Mouse (Mus musculus): ENCODE measurements around the gene Tomm70a.
"Not testable (repeated sequence)": the region's sequence is repeated elsewhere in the genome, so short reads cannot be mapped to it uniquely, and the experiment has no call there.

Gene Tomm70a

DNA sequence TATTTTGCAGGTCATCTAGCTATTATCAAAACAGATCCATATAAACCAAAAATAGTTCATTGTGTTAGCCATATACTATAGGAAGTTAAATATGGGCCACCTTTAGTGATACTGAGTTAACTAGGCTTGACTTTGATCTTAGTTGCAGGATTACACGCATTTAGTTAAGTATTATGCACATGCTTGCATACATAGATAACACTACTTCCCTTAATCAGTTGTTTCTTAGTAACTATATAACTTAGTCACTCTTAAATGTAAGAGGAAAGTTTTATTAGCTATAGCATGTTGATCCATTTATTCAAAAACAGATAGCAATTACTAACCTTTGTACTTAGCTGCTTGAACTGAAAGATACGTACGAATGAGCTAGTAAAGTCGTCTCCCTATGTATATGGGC lies 29.9 kb downstream of the Tomm70a start:
- DNase-seq (ENCODE audit: low read depth): no peak

DNA sequence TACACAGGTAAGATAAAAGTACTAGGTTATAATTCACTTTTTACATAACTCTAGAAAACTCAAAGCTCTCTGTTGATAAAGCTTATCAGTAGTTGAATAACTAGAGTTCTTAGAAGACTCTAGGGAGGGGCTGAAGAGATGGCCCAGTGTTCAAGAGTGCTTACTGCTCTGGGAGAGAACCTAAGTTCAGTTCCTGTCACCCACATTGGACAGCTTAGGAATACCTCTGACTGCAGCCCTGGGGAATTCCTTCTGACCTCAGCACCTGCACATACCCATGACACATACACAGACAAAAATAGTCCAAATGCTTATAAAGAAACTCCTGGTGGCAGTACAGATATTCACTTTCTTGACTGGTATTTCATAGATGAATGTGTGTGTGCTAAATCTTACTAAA lies 34.4 kb downstream of the Tomm70a start:
- DNase-seq (ENCODE audit: low read depth): no peak

DNA sequence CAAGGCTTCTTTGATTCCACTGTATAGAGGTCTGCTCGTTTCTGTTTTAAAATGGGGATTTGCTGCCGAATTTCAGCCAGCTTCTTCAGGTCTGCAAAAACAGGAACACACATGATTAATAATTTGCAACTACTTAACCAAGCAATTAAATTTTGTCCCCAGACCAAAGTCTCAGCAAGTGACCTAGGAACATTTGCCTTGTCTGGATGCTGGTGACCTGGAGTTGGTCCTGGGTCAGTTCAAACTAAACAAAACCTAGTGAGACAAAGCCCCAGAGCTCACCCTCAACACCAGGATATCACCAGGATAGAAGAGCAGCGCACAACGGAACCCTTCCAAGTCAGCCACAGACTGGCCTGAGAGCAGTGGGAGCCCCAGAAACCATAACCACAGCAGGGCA lies 35.6 kb downstream of the Tomm70a start:
- DNase-seq (ENCODE audit: low read depth): no peak

DNA sequence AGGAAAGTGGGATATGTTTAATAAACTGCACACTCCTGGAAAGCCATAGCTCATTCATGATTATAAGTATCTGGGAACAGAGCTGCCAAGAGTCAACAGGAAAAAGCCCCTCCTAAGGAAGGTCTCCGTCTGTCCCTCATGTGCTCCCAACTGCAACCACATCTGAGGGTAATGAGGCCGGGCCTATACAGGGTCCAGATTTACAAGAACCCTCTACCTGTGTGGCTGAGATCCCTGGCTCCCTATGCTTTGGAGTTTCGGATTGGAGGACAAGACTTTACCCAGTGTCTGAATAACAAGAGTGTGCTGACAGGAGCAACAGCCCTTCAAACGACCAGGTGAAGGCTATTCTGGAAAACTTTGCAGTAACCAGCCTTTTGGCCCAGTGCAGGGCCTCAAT lies 36.2 kb downstream of the Tomm70a start:
- DNase-seq (ENCODE audit: low read depth): no peak

DNA sequence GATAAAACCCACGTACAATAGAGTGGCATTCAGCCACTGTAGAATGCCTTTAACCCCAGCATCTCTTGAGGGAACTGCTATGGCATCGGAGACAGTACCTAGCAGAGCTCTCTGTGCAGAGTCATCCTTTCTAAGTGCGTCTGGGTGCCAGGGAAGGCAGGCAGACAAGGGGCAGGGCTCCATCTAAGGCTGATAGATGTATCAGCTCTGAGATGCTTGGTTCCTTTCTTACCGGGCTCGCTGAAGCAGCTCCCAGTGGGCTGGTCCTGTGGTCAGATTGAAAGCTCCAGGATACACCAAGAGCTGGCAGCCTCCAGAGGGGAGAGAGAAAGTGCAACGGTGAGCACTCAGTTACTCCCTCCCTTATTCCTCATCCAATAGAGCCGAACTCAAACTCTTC lies 38.3 kb downstream of the Tomm70a start:
- no peak for DNase-seq (ENCODE audit: low read depth)

DNA sequence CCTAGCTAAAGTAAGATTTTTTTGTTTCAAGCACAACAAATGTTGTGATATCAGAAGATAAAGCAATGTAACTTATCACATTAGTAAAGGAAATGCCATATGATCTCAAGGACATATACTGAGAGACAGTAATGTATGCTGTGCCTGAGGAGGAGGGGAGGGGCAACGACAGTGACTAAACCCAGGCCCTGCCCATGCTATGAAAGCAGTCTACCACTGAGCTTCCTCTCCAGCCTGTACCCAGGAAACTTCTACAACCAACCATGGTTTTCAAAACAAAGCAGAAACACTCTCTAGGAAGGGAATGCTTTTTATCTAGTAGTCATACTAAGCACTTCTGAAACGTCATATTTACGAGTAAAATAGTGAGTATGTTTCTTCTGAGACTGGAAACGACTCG lies 41.3 kb downstream of the Tomm70a start:
- no peak for DNase-seq (ENCODE audit: low read depth)

DNA sequence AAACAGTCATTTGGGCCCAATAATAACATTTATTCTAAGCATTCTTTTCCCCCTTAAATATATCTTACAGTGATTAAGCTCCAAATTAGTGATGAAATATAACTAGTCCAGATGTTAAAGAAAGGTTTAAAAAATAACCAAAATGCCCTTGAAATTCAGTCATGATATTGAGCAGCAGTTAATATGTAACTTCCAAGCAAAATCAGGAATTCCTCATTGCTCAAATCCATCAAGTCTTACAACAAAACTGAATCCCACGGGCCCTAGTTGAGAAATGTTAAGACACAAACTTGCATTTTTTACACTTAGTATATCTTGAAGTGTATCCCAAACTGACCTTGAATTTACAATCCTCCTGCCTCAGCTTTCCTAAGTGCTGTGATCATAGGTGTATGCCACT lies 42.2 kb downstream of the Tomm70a start:
- no peak for DNase-seq (ENCODE audit: low read depth)

DNA sequence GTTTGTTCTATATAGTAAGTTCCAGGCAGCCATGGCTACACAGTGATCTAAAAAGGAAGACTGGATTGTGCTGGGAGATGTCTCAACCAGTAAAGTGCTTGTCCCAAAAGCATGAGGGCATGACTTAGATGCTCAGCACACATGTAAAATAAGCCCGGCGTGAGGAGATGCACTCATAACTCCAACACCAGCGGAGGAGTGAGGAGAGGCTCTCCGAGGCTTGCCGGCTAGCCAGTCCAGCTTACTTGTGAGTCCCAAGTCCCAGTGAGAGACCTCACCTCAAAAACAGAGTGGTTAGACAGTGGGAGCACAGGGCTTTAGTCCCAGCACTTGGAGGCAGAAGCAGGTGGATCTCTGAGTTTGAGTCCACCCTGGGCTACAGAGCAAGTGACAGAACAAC lies 43.7 kb downstream of the Tomm70a start:
- DNase-seq (ENCODE audit: low read depth): no peak

DNA sequence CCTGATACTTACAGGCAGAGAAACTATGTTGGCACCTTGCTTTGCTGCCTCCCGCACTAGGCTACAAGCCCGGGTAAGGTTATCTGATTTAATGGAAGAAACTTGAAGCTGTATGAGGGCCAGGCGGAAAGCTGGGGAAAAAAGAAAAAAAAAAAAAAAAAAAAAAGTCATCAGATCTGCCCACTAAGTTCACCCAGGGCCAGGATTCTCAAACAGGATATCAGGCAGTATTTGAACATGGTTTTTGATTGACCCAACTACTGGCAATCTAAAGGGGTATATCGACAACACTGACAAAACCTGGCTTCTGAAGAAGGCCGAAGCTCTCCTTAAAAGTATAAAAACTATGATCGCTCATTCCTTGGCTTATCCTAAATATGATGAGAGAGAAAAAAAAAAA lies 44.6 kb downstream of the Tomm70a start:
- DNase-seq (ENCODE audit: low read depth): no peak

DNA sequence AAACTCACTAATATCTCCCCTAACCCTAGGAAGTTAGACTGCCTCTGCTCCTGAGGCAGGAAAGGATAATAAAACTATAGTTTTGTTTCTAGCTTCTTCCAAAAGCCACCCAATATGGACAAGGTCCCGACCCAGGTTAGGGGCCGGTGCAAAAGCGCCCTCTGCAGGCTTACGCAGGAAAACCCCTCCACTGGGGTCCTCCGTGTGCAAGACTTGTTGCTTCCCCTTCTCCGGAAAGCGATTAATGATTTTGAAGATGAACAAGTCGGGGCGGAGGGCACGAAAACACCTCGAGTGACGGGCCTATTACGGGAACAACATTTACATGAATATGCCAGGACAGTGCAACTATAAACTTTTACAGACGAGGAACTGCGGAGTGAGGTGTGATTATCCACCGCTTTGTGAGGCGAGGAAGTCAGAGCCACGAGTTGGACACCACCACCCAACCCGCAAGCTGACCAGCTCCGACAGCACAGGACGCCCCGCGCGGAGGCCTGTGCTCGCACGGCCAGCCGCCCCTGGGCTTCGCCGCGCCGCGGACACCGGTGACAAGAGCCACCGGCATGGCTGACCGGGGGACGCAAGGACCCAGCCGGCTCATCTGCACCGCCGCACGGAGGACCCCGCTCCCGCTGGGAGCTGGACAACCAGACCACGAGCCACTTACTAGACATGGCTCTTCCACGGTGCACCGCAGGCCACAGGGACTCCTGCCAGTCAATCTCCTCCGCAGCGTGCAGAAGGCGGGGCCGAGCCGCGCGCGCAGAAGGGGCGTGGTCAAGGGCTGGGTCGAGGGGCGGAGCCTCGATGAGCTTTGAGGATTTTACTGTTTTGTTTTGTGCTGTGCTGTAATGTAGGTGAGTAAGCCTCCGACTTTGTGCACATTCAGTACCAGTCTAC lies 45.4 kb downstream of the Tomm70a start, which contains the start of gene Nit2:
Gene Nit2 (minus strand): TSS at position 731 of the 903 bp plus-strand sequence.
- DNase-seq (ENCODE audit: low read depth): peak; percentile 94

DNA sequence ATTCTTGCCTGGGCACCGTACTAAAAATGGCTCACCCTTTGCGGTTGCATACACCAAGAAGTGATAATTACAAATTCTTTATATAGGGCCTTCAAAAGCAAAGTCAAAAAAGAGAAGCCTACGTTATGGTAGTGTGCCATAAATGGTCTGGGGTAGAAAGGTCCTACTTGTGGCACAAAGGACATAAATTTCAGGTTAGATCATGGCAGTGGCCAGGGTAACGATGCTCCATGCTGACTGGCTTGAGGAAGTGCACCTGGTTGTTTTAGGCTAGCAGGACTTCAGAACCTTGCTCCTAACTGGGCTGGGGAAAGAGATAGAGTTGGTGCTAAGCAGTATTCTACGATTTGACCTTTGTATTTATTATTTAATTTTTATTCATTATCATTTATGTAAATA lies 46.0 kb downstream of the Tomm70a start:
- no peak for DNase-seq (ENCODE audit: low read depth)

DNA sequence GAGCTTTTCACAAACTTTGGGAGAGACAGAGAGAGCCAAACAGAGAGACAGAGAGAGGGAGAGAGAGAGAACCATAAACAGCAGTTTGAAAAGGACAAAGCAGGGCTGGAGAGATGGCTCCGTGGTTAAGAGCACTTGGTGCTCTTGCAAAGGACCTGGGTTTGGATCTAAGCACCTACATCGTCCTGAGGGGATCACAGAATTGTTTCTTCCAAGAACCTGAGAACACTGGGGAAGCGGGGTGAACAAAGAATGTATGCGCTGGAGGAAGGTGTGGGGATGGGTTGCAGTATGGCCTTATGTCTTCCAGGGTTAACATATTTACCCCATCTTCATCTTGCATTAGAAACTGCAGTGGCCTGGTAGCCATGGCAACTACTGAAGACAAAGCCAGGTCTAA lies 46.7 kb downstream of the Tomm70a start:
- no peak for DNase-seq (ENCODE audit: low read depth)

DNA sequence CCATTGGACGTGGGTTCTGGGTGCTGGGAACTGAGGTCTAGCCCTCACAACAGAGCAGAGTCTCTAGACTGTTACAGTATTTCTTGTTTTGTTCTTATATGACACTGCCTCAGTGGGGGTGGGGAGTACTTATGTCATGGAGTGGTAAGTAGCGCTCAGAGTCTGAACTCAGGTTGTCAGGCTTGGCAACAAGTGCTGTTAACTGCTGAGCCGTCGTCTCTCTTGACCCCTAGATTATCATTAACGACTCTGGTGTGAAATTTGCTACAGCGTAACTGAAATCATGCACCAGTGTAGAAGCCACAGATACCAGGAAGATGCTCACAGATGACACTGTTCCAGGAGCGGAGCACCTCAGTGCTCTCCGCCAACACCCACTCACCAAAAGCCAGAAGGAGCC lies 49.7 kb downstream of the Tomm70a start:
- DNase-seq (ENCODE audit: low read depth): no peak

DNA sequence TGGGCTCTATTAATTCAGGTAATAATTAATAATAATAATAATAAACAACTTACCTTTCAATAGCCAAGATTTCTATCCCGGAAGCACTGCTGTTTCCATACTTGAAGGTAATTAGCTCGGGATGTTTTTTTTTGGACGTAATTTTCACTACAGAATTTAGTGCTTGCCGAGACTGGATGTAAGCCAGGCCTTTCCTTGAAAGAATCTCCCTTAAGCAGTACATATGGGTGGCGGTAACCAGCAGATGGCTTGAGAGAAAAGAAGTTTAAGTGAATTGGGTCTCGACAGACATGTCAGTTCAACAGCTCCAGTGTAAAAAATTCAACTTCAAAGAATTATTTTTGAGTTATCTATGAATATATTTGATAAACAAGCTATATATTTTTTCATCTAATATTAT lies 50.1 kb downstream of the Tomm70a start:
- DNase-seq (ENCODE audit: low read depth): no peak

DNA sequence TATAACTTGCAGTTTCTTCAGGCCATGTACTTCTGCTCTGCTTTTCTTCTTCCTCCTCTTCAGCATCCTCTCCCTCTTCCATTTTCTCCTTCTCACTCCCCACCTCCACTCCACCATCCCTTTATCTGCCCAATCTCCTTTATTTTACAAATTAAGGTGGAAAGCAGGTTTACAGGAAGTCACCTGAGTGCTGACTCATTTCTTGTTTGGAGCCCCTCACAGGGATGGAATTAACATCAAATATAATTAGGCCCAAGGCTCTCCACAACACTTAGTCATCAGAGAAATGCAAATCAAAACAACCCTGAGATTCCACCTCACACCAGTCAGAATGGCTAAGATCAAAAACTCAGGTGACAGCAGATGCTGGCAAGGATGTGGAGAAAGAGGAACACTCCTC lies 53.0 kb downstream of the Tomm70a start:
- not testable (repeated sequence) for DNase-seq (ENCODE audit: low read depth)

DNA sequence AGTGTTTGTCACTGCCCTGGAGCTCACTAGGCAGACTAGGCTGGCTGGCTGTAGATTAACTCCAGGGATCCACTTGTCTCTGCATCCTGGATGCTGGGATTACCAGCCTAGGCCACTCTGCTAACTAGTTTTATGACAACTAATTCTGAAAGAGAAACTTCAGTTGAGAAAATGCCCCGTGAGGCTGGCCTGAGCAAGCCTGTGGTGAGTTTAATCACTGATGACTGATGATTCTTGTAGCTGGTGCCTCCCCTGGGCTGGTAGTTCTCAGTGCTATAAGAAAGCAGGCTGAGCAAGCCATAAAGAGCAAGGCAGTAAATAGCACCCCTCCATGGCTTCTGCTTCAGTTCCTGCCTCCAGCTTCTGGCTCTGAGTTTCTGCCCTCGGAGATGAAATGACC lies 54.2 kb downstream of the Tomm70a start:
- DNase-seq (ENCODE audit: low read depth): no peak

DNA sequence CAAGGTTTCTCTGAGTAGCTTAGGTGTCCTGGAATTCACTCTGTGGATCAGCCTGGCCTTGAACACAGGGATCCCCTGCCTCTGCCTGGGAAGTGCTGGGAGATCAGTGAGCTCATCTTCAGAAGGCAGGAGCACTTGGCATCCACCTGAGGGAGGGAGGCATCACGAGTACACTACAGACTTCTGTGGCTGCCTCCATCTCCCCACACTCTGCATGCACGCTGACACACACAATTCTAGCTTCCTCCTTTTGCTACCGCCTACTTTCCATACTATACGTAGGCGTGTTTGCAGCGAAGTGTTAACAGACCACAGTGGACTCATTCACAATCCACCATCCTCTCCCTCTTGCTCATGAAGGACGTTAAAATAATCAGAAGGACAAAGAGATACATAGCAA lies 54.8 kb downstream of the Tomm70a start:
- DNase-seq (ENCODE audit: low read depth): no peak

DNA sequence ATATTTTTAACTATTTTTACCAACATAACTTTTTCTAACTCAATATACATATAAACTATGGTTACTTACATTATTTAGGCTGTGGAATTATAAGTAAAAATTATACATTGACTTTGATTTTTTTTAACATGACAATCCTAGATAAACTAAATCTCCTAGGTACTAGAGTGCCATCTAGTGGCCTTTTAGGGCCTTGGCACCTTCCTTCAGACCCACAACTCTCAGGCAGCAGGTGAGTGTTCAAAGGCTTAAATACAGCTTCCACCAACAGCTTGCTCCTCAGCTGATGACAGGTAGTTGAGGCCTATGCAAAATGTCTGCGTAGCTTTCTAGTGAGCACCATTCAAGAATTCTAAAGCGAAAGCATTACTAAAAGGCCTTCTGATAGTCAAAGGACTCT lies 55.8 kb downstream of the Tomm70a start:
- DNase-seq (ENCODE audit: low read depth): peak; percentile 66

DNA sequence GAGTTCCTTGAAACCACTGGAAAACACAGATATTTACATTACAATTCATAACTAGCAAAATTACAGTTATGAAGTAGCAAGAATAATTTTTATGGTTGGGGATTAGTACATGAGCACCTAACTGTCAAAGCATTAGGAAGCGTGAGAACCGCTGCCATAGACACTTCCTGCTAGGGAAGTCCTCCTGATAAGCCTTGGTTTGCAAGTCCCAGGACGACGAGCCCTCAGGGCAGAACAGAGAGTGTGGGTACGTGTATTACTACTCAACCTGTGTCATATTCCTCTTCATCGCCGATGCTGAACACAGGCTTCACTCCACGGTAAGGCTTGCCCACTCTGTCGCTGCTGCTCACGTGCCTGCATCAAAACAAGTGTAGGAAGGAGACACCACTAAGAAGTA lies 56.2 kb downstream of the Tomm70a start:
- no peak for DNase-seq (ENCODE audit: low read depth)

DNA sequence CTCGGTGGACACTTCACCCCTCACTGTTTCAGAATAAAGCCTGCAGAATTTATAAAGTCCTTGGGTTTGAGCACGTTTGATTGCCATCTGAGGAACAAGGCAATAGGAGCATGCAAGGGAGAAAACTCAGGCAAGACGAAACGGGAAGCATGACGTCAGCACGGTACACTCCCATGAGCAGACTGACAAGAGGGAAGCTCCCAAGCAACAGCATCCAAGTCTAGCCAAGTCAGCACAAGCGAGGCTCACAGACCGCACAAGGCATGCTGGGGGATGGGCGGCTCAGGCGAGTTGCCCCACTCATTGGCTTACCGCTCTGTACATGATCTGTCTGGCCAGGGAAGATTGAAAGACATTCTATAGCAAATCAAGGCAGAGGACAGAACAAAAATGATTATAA lies 59.7 kb downstream of the Tomm70a start:
- no peak for DNase-seq (ENCODE audit: low read depth)

DNA sequence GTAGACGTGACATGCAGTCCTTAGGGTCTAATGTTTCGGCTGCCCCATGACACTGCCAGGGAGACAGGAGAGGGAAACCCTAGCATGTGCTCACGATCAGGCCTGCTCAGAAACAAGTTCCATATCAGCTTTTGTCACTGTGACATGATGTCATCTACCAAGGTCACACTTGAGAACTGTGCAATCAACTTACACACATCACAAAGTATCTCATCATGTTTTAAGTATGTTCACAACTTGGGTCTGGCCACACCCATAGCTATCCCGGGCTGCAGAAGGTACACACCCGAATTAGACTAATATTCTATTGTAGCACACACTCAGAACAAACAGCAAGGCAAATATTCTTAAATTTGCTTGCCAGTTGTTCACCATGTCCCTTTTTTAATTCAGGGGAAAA lies 60.5 kb downstream of the Tomm70a start:
- DNase-seq (ENCODE audit: low read depth): no peak

DNA sequence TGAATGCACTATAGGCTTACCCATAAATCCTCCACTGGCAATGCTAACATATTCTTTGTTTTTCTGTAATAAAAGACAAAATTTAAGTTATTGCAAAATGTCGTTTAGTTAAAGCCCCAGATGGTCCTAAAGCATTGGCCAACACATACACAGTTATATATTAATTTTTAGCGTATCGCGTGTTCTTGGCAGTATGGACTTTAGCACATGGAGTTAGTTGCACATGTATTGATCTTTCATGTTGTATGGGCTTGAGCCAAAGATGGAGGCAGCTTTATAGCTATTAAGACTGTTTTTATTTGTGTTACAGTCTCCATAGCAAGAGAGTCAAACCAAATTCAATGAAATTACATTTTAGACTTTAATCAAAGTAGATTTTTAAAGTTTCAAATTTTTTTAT lies 65.1 kb downstream of the Tomm70a start:
- no peak for DNase-seq (ENCODE audit: low read depth)

DNA sequence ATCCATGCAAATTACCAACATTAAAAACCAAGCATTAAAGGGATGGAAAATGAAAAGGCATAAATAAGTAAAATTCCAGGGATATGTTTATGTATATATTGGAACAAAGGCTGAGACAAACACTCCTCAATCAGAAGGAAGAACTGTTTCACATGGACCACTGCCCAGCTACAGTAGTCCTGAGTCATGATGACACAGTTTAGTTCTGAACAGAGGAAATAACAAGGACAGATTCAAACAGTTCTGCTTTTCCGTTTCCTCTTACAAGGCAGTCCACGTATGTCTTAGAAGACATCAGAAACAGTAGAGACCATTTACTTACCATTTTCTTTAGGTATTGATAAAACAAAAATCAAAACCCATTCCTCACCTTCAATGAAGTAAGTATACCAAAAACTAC lies 68.0 kb downstream of the Tomm70a start:
- peak; percentile 61 for DNase-seq (ENCODE audit: low read depth)

DNA sequence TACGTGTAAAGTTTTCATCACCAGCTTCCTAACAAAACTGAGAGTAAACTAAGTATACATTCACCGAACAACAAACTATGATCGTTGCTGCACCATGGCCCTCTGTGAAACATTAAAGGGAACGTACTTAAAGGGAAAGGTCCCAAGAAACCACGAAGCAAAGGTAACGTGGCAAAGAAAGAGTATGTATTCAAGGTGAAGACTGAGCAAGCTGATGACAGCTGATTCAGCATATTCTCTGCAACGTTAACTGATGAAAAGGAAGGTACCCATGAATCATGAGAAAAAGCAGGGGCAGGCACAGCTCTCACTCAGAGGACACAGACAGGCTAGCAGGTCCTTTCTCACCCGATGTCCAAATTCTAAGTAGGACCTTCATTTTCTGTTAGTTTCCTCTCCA lies 68.9 kb downstream of the Tomm70a start:
- DNase-seq (ENCODE audit: low read depth): no peak
